Mouse (Mus musculus): Measurements from ENCODE around the gene Tmem220. TPM values are rescaled to one million over a fixed set of nuclear protein-coding genes. Genes with fewer than 3 reads are reported as not detected.
A peak's percentile ranks its signal among the peaks of the same experiment; 100 is the strongest.

Gene Tmem220
- 4.2 and 4.9 TPM in 2 replicates for polyA plus RNA-seq (2015; fragmentation: Nextera tagmentation; extraction: Ambion mirVana)

DNA sequence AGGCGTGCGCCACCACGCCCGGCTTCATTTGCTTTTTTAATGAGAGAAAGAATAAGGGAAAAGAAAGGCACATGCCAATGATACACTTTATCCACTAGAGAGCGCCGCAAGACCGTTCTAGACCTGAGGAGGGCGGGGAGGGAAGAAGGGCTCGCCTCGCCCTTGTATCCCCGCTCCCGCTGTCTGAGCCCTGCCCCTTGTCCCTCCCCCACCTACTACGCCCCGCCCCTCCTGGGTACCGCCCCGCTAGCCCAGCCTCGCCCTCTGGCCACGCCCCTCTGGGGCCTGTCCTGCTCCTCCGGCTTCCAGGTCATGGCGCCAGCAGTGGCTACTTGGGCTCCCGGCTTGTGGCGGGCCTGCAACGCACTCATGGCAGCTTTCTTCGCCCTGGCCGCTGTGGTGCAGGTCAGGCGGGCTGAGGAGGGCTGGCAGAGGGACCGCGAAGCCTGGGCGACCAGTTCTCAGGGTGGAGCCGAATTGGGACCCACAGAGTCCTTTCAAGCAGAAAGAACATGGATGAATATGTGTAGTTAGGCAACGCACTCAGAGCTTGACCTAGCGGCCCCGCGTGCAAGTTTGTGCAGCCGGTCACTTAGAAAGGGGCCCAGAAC lies at the start of gene Tmem220:
Gene Tmem220 (plus strand): TSS at position 288 of the 611 bp plus-strand sequence.
- Histone ChIP-seq H3K4me1 (ENCODE audit: insufficient read depth) (0 out of 2 replicates have a peak, but pooled peaks cover 8% of the 10 kb centered on the region), H3K9me3 (ENCODE audit: low read length) (no peaks in the 10 kb centered on the region), H3K36me3 (replicated peaks; ENCODE audit: insufficient read depth, low read length) (no peaks in the 10 kb centered on the region), H3K4me3 (ENCODE audit: low read depth, low read length) (peak within 1 kb of the TSS; percentile 48), H3K27ac (ENCODE audit: low read depth) (peak within 1 kb of the TSS; percentile 46; the same call in 1 of the 2 replicates), H3K27me3 (ENCODE audit: insufficient read depth, low read length) (no peaks in the 10 kb centered on the region), H3K4me2 (ENCODE audit: low read depth, low read length) (peak within 1 kb of the TSS; percentile 75), H3K9ac (replicated peaks) (peak within 1 kb of the TSS; percentile 60)
- no peak for TF ChIP-seq EP300 (IDR thresholded peaks at IDR 0.05; ENCODE audit: low read depth)
- TF ChIP-seq CTCF (IDR thresholded peaks at IDR 0.05; ENCODE audit: low read depth): peak; percentile 90
- peak; percentile 100 for ATAC-seq
- peak; percentile 98 for DNase-seq
- 2% methylated on average over 35 of the region's 35 CpGs for WGBS (ENCODE audit: insufficient replicate concordance)

DNA sequence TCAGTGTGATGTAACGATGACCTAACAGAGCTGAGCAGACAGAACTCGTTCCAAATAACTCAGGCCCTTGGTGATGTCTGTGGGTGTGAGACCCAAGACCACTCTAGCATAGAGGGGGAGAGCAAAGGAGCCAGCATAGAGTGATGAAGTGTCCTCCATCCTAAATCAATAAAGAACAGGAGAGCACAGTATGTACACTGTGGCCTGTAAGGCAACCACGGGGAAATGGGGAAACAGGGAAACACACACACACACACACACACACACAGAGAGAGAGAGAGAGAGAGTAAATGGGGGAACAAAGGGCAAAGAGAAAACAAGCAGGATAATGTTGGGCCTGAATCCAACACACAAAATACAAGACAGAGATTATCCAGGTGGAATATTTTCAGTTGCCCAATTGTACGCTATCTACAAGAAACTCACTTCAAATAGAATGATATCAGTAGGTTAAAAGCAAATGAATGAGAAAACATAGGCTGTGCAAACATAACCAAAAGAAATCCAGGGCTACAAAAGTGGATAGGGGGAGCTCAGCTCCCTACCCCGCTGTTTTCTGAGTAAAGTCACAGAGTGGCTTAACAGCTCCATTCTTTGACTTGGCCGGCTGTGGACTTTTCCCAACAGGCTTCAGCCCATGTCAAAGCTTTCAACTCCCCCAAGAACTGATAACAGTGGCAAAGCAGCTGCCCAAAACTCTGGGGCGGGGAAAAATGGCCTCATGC lies 49.2 kb upstream of the Tmem220 start:
- 75% methylated on average over 7 of the region's 7 CpGs for WGBS (ENCODE audit: insufficient replicate concordance)
- Histone ChIP-seq H3K4me1 (ENCODE audit: insufficient read depth) (no peaks in the 10 kb centered on the region), H3K9me3 (ENCODE audit: low read length) (no peaks in the 10 kb centered on the region), H3K4me2 (ENCODE audit: low read depth, low read length) (no peak overlapping the region), H3K27me3 (ENCODE audit: insufficient read depth, low read length) (no peaks in the 10 kb centered on the region), H3K36me3 (replicated peaks; ENCODE audit: insufficient read depth, low read length) (no peaks in the 10 kb centered on the region), H3K9ac (replicated peaks) (no peak overlapping the region), H3K27ac (ENCODE audit: low read depth) (no peak overlapping the region), H3K4me3 (ENCODE audit: low read depth, low read length) (no peak overlapping the region)
- ATAC-seq (no peak), DNase-seq (no peak)
- TF ChIP-seq CTCF (IDR thresholded peaks at IDR 0.05; ENCODE audit: low read depth) (no peak), EP300 (IDR thresholded peaks at IDR 0.05; ENCODE audit: low read depth) (no peak)

DNA sequence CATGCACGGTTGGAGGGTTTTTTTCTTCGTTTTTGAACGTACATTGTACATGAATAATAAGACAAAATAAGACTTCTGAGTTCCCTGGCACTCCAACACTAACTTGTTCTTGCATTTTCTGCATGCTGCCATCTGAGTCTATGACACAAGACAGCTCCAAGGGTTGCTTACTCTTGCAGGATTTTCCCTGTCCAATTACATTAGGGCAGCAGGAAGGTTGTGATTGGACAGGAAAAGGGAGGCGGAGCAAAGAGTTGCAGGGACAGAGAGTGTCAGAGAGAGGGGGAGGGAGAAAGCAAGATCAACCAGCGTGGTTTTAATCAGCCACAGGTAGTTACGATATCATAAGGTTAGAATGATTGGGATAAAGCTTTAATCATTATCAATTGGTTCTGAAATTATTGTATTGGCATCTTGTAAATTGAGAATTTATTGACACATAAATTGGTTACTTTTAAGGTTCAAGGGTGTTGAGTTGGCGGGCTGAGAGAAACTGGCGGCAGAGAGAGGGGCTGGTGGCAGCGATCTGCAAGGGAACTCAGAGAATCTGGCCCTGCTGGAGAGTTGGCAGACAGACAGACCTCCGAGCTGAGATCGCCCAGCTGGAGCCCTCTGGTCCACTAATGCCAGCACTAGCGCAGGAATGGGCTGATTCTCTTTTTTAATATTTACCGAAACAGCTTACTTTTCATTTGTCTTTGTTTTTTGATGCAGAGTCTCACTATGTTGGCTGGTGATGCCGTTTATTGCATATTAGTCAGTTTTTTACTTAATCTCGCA lies 43.4 kb upstream of the Tmem220 start:
- H3K36me3 ChIP-seq (replicated peaks; ENCODE audit: insufficient read depth, low read length): no peaks in the 10 kb centered on the region
- H3K4me3 ChIP-seq (ENCODE audit: low read depth, low read length): no peak overlapping the region
- no peak overlapping the region for H3K27ac ChIP-seq (ENCODE audit: low read depth)
- DNase-seq (no peak), ATAC-seq (no peak)
- no peak overlapping the region for H3K9ac ChIP-seq (replicated peaks)
- H3K4me1 ChIP-seq (ENCODE audit: insufficient read depth): peaks cover 5% of the 10 kb centered on the region; the same call in 1 of the 2 replicates
- 70% methylated on average over 15 of the region's 15 CpGs for WGBS (ENCODE audit: insufficient replicate concordance)
- 0 out of 2 replicates have a peak, but pooled peaks cover 8% of the 10 kb centered on the region for H3K27me3 ChIP-seq (ENCODE audit: insufficient read depth, low read length)
- no peak overlapping the region for H3K4me2 ChIP-seq (ENCODE audit: low read depth, low read length)
- H3K9me3 ChIP-seq (ENCODE audit: low read length): no peaks in the 10 kb centered on the region
- TF ChIP-seq CTCF (IDR thresholded peaks at IDR 0.05; ENCODE audit: low read depth) (no peak), EP300 (IDR thresholded peaks at IDR 0.05; ENCODE audit: low read depth) (no peak)

DNA sequence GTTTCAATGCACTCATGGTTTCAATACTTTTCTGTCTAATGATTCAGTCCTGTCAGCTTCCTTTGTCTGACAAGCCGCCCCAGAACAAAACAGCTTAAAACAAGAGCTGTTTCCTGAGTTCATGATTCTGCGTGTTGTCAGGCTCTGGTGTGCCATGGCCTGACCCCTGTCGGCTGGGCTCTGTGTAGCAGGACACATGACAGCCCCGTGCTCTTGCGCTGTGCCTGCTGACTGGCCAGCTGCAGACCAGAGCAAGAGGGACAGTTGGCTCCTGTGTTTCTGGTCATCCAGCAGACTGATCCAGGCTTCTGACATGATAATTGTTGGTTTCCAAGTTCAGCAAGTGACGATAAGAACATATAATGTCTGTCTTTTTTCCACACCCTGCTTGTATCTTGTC lies 42.2 kb upstream of the Tmem220 start:
- 0 out of 2 replicates have a peak, but pooled peaks cover 8% of the 10 kb centered on the region for H3K27me3 ChIP-seq (ENCODE audit: insufficient read depth, low read length)

DNA sequence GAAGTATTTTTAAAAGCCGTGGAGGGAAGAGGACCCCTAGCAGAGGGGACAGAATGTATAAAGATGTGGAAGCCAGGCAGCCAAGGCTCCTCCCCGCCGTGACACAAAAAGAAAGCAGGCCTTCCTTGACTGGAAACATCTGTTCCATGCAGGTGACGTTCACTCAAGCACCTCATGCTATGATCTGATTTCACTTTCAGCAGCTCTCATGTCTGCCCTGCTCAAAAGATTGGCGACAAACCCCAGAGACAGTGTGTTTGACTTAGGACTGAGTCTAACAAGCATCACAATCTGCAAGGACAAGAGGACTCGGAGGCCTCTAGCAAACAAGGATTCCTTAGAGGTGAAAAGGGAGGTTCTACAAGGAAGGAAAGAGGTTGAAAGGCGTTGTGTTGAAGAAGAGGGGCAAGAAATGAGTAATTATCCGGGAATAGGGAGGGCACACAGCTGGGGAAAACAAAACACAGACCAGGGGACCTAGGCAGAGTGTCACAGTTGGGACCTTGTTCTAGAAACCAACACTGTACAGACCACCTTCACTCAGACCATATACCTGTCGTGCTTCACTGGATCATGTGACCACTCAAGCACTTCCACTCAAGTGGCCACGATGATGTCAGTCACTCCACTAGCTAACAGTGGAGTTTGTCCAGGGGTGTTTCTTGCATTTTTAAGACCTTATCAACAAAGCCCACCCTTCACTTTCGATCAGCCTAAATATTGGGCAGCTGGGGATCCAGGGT lies 41.4 kb upstream of the Tmem220 start:
- no peak for ATAC-seq
- Histone ChIP-seq H3K4me1 (ENCODE audit: insufficient read depth) (peaks cover 5% of the 10 kb centered on the region; the same call in 1 of the 2 replicates), H3K4me2 (ENCODE audit: low read depth, low read length) (no peak overlapping the region), H3K27ac (ENCODE audit: low read depth) (no peak overlapping the region), H3K36me3 (replicated peaks; ENCODE audit: insufficient read depth, low read length) (no peaks in the 10 kb centered on the region), H3K27me3 (ENCODE audit: insufficient read depth, low read length) (0 out of 2 replicates have a peak, but pooled peaks cover 8% of the 10 kb centered on the region), H3K9me3 (ENCODE audit: low read length) (no peaks in the 10 kb centered on the region), H3K9ac (replicated peaks) (no peak overlapping the region), H3K4me3 (ENCODE audit: low read depth, low read length) (no peak overlapping the region)
- TF ChIP-seq EP300 (IDR thresholded peaks at IDR 0.05; ENCODE audit: low read depth) (no peak), CTCF (IDR thresholded peaks at IDR 0.05; ENCODE audit: low read depth) (no peak)
- no peak for DNase-seq
- WGBS (ENCODE audit: insufficient replicate concordance): 59% methylated on average over 11 of the region's 11 CpGs

More for the DNA sequence above, 42.2 kb upstream of the Tmem220 start:
- peaks cover 5% of the 10 kb centered on the region; the same call in 1 of the 2 replicates for H3K4me1 ChIP-seq (ENCODE audit: insufficient read depth)
- peak; percentile 39 for DNase-seq
- H3K4me3 ChIP-seq (ENCODE audit: low read depth, low read length): no peak overlapping the region
- TF ChIP-seq EP300 (IDR thresholded peaks at IDR 0.05; ENCODE audit: low read depth) (no peak), CTCF (IDR thresholded peaks at IDR 0.05; ENCODE audit: low read depth) (peak; percentile 57)
- no peak overlapping the region for H3K4me2 ChIP-seq (ENCODE audit: low read depth, low read length)
- WGBS (ENCODE audit: insufficient replicate concordance): 36% methylated on average over 6 of the region's 6 CpGs
- no peak overlapping the region for H3K9ac ChIP-seq (replicated peaks)
- no peaks in the 10 kb centered on the region for H3K9me3 ChIP-seq (ENCODE audit: low read length)
- no peaks in the 10 kb centered on the region for H3K36me3 ChIP-seq (replicated peaks; ENCODE audit: insufficient read depth, low read length)
- no peak overlapping the region for H3K27ac ChIP-seq (ENCODE audit: low read depth)
- ATAC-seq: no peak

Data from liver, postnatal 0 days (tissue).